Mouse (Mus musculus) lung, adult 2 months (tissue): ENCODE data around the gene Tmem141.

Experiments
- CTCF ChIP-seq: fragments of 200-500 bp; IDR thresholded peaks from 2 replicates; pipeline ENCODE4 v1.5.1; 2011; ENCODE audit warnings: mild to moderate bottlenecking, low read length, control low read depth; ENCODE audit not compliant: insufficient read depth
- POLR2A ChIP-seq: fragments of 200-500 bp; IDR thresholded peaks from 2 replicates; pipeline ENCODE4 v1.6.1; 2011; ENCODE audit warnings: low read depth, mild to moderate bottlenecking, control low read depth, low read length, borderline replicate concordance; ENCODE audit errors: extremely low read depth

DNA sequence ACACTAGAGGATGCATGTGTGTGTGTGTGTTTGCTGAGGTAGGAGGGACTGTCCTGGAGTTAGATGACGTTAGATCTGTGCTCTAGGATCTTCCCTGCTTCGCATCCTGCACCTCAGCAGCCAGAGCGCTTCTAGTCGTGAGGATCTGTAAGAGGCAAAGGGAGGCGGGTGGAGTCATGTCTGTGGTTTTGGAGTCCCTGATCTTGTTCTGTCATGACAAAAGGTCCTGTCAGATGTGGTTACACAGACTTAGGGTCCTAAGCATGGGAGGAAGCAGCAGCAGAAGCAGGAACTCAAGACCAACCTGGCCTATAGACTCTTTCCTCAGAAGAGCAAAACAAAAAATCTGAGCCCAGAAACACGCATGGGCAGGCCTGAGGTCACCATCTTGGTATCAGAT is 1.4 kb downstream of the Tmem141 start:
- TF ChIP-seq CTCF = no peak
- no peak for TF ChIP-seq POLR2A
